Mouse (Mus musculus): Measurements from ENCODE around the gene Cab39l. TPM values are rescaled to one million over a fixed set of nuclear protein-coding genes. Genes with fewer than 3 reads are reported as not detected.

Cab39l gene
- total and polyA plus RNA-seq, 2 experiments from 2014 or later, result 7.1 to 12.9 TPM

- Histone ChIP-seq H3K36me3 (replicated peaks; ENCODE audit: control insufficient read depth, insufficient read depth, low read length) (no peaks in the 10 kb centered on the region), H3K4me1 (ENCODE audit: control insufficient read depth, insufficient read depth) (no peaks in the 10 kb centered on the region), H3K9ac (replicated peaks; ENCODE audit: low read depth, low read length) (no peak overlapping the region), H3K4me3 (ENCODE audit: low read depth, low read length) (no peak overlapping the region), H3K27me3 (ENCODE audit: control insufficient read depth, insufficient read depth, low read length) (no peaks in the 10 kb centered on the region), H3K9me3 (replicated peaks; ENCODE audit: control insufficient read depth, low read length) (no peaks in the 10 kb centered on the region), H3K4me2 (ENCODE audit: low read depth, low read length) (no peak overlapping the region), H3K27ac (ENCODE audit: low read depth) (no peak overlapping the region)
- DNase-seq (ENCODE audit: low spot score) (no peak), ATAC-seq (ENCODE audit: insufficient read depth, low read depth) (no peak)
- WGBS, result 86% methylated on average over 7 of the region's 7 CpGs
- no peak for TF ChIP-seq EP300 (IDR thresholded peaks at IDR 0.05; ENCODE audit: low read depth)
- no peak for TF ChIP-seq CTCF (IDR thresholded peaks at IDR 0.05; ENCODE audit: low read depth)
These were observed 105.5 kb downstream of the Cab39l start for GRCm38 (mm10) chr14:59546162-59546880.

GRCm38 (mm10) chr14:59547530-59547929 is 106.8 kb downstream of the Cab39l start:
- no peak for TF ChIP-seq EP300 (IDR thresholded peaks at IDR 0.05; ENCODE audit: low read depth)
- TF ChIP-seq CTCF (IDR thresholded peaks at IDR 0.05; ENCODE audit: low read depth), result no peak
- WGBS, result 76% methylated on average over 5 of the region's 5 CpGs
- no peak for ATAC-seq (ENCODE audit: insufficient read depth, low read depth)

GRCm38 (mm10) chr14:59548532-59548931 is 107.8 kb downstream of the Cab39l start:
- H3K9me3 ChIP-seq (replicated peaks; ENCODE audit: control insufficient read depth, low read length), result no peaks in the 10 kb centered on the region
- no peak overlapping the region for H3K27ac ChIP-seq (ENCODE audit: low read depth)

More at GRCm38 (mm10) chr14:59547530-59547929, 106.8 kb downstream of the Cab39l start:
- Histone ChIP-seq H3K4me1 (ENCODE audit: control insufficient read depth, insufficient read depth) (no peaks in the 10 kb centered on the region), H3K36me3 (replicated peaks; ENCODE audit: control insufficient read depth, insufficient read depth, low read length) (no peaks in the 10 kb centered on the region), H3K9me3 (replicated peaks; ENCODE audit: control insufficient read depth, low read length) (no peaks in the 10 kb centered on the region), H3K27ac (ENCODE audit: low read depth) (no peak overlapping the region), H3K27me3 (ENCODE audit: control insufficient read depth, insufficient read depth, low read length) (no peaks in the 10 kb centered on the region), H3K9ac (replicated peaks; ENCODE audit: low read depth, low read length) (no peak overlapping the region), H3K4me2 (ENCODE audit: low read depth, low read length) (no peak overlapping the region), H3K4me3 (ENCODE audit: low read depth, low read length) (no peak overlapping the region)
- no peak for DNase-seq (ENCODE audit: low spot score)

GRCm38 (mm10) chr14:59549106-59549505 is 108.3 kb downstream of the Cab39l start:
- H3K9me3 ChIP-seq (replicated peaks; ENCODE audit: control insufficient read depth, low read length), result no peaks in the 10 kb centered on the region
- H3K4me3 ChIP-seq (ENCODE audit: low read depth, low read length), result no peak overlapping the region
- H3K36me3 ChIP-seq (replicated peaks; ENCODE audit: control insufficient read depth, insufficient read depth, low read length), result no peaks in the 10 kb centered on the region
- no peak overlapping the region for H3K4me2 ChIP-seq (ENCODE audit: low read depth, low read length)
- H3K27ac ChIP-seq (ENCODE audit: low read depth), result no peak overlapping the region
- ATAC-seq (ENCODE audit: insufficient read depth, low read depth) (no peak), DNase-seq (ENCODE audit: low spot score) (no peak)
- H3K4me1 ChIP-seq (ENCODE audit: control insufficient read depth, insufficient read depth), result no peaks in the 10 kb centered on the region
- 50% methylated on average over 6 of the region's 6 CpGs for WGBS
- H3K9ac ChIP-seq (replicated peaks; ENCODE audit: low read depth, low read length), result no peak overlapping the region
- no peak for TF ChIP-seq CTCF (IDR thresholded peaks at IDR 0.05; ENCODE audit: low read depth)
- no peak for TF ChIP-seq EP300 (IDR thresholded peaks at IDR 0.05; ENCODE audit: low read depth)
- H3K27me3 ChIP-seq (ENCODE audit: control insufficient read depth, insufficient read depth, low read length), result no peaks in the 10 kb centered on the region

More at GRCm38 (mm10) chr14:59548532-59548931, 107.8 kb downstream of the Cab39l start:
- Histone ChIP-seq H3K9ac (replicated peaks; ENCODE audit: low read depth, low read length) (no peak overlapping the region), H3K4me2 (ENCODE audit: low read depth, low read length) (no peak overlapping the region), H3K4me3 (ENCODE audit: low read depth, low read length) (no peak overlapping the region), H3K4me1 (ENCODE audit: control insufficient read depth, insufficient read depth) (no peaks in the 10 kb centered on the region), H3K27me3 (ENCODE audit: control insufficient read depth, insufficient read depth, low read length) (no peaks in the 10 kb centered on the region), H3K36me3 (replicated peaks; ENCODE audit: control insufficient read depth, insufficient read depth, low read length) (no peaks in the 10 kb centered on the region)
- ATAC-seq (ENCODE audit: insufficient read depth, low read depth), result no peak
- DNase-seq (ENCODE audit: low spot score), result no peak
- WGBS, result 68% methylated on average over 2 of the region's 2 CpGs
- no peak for TF ChIP-seq EP300 (IDR thresholded peaks at IDR 0.05; ENCODE audit: low read depth)
- TF ChIP-seq CTCF (IDR thresholded peaks at IDR 0.05; ENCODE audit: low read depth), result no peak

- Histone ChIP-seq H3K36me3 (replicated peaks; ENCODE audit: control insufficient read depth, insufficient read depth, low read length) (no peaks in the 10 kb centered on the region), H3K27ac (ENCODE audit: low read depth) (no peak overlapping the region), H3K4me3 (ENCODE audit: low read depth, low read length) (no peak overlapping the region), H3K4me1 (ENCODE audit: control insufficient read depth, insufficient read depth) (no peaks in the 10 kb centered on the region), H3K4me2 (ENCODE audit: low read depth, low read length) (no peak overlapping the region), H3K9ac (replicated peaks; ENCODE audit: low read depth, low read length) (no peak overlapping the region), H3K9me3 (replicated peaks; ENCODE audit: control insufficient read depth, low read length) (no peaks in the 10 kb centered on the region), H3K27me3 (ENCODE audit: control insufficient read depth, insufficient read depth, low read length) (no peaks in the 10 kb centered on the region)
- no peak for TF ChIP-seq EP300 (IDR thresholded peaks at IDR 0.05; ENCODE audit: low read depth)
- no peak for TF ChIP-seq CTCF (IDR thresholded peaks at IDR 0.05; ENCODE audit: low read depth)
- 73% methylated on average over 2 of the region's 2 CpGs for WGBS
- ATAC-seq (ENCODE audit: insufficient read depth, low read depth), result no peak
- no peak for DNase-seq (ENCODE audit: low spot score)
These were observed 110.1 kb downstream of the Cab39l start for GRCm38 (mm10) chr14:59550841-59551240.

GRCm38 (mm10) chr14:59551956-59552355 is 111.2 kb downstream of the Cab39l start:
- WGBS, result 55% methylated on average over 8 of the region's 8 CpGs

More at GRCm38 (mm10) chr14:59551956-59552355, 111.2 kb downstream of the Cab39l start:
- ATAC-seq (ENCODE audit: insufficient read depth, low read depth) (no peak), DNase-seq (ENCODE audit: low spot score) (no peak)
- H3K27me3 ChIP-seq (ENCODE audit: control insufficient read depth, insufficient read depth, low read length), result no peaks in the 10 kb centered on the region
- H3K4me3 ChIP-seq (ENCODE audit: low read depth, low read length), result no peak overlapping the region
- no peaks in the 10 kb centered on the region for H3K36me3 ChIP-seq (replicated peaks; ENCODE audit: control insufficient read depth, insufficient read depth, low read length)
- no peak overlapping the region for H3K4me2 ChIP-seq (ENCODE audit: low read depth, low read length)
- TF ChIP-seq CTCF (IDR thresholded peaks at IDR 0.05; ENCODE audit: low read depth) (no peak), EP300 (IDR thresholded peaks at IDR 0.05; ENCODE audit: low read depth) (no peak)
- H3K9ac ChIP-seq (replicated peaks; ENCODE audit: low read depth, low read length), result no peak overlapping the region
- no peak overlapping the region for H3K27ac ChIP-seq (ENCODE audit: low read depth)
- H3K4me1 ChIP-seq (ENCODE audit: control insufficient read depth, insufficient read depth), result no peaks in the 10 kb centered on the region
- no peaks in the 10 kb centered on the region for H3K9me3 ChIP-seq (replicated peaks; ENCODE audit: control insufficient read depth, low read length)

Measured in heart, postnatal 0 days (tissue).